Mouse (Mus musculus) CH12.LX (cell line): ENCODE results near the gene Rasa4. TPM values are rescaled to one million over a fixed set of nuclear protein-coding genes. Genes with fewer than 3 reads are reported as not detected.

Experiments
- DNase-seq: peaks from one replicate; pipeline ENCODE4 v3.0.0-alpha.2; 2013; ENCODE audit errors: extremely low read depth
- H3K27ac ChIP-seq: 2 replicates; pipeline ENCODE4 v1.5.1; 2012; ENCODE audit warnings: low read depth, mild to moderate bottlenecking, control low read depth, moderate library complexity; ENCODE audit not compliant: insufficient read depth
- H3K27me3 ChIP-seq: replicated peaks from 2 replicates; pipeline ENCODE3; 2012; ENCODE audit warnings: inconsistent platforms
- H3K36me3 ChIP-seq, 2 experiments: replicated peaks in 1 of 2; 2 replicates each; pipeline versions ENCODE3 to v1.6.1; 2012; ENCODE audit warnings: inconsistent platforms in 1 of 2, low read length in 1 of 2, mild to moderate bottlenecking in 1 of 2, mixed read lengths in 1 of 2, moderate library complexity in 1 of 2; ENCODE audit not compliant: control insufficient read depth in 1 of 2, insufficient read depth in 1 of 2
- H3K4me1 ChIP-seq, 2 experiments: 2 replicates each; pipeline ENCODE4 v1.6.1; 2012; ENCODE audit warnings: inconsistent platforms in 1 of 2, moderate library complexity in 1 of 2; ENCODE audit not compliant: insufficient read depth in 2 of 2, control insufficient read depth in 1 of 2
- H3K4me2 ChIP-seq: 2 replicates; pipeline ENCODE4 v1.6.1; 2012; ENCODE audit warnings: low read depth, mild to moderate bottlenecking, control low read depth; ENCODE audit not compliant: poor library complexity, insufficient read depth, severe bottlenecking
- H3K4me3 ChIP-seq, 3 experiments: fragments of 150-350 bp in 1 of 3; sonication (generic) in 1 of 3; replicated peaks in 1 of 3; 2 replicates each; pipeline versions ENCODE3 to v1.5.1; 2011 to 2012; ENCODE audit warnings: low read depth in 2 of 3, low read length in 2 of 3, mild to moderate bottlenecking in 2 of 3, moderate library complexity in 2 of 3, control low read depth in 1 of 3, improper control_type of control experiment in 1 of 3, inconsistent platforms in 1 of 3, mixed read lengths in 1 of 3; ENCODE audit not compliant: poor library complexity in 1 of 3
- H3K79me2 ChIP-seq: replicated peaks from 2 replicates; pipeline ENCODE4 v1.6.1; 2012; ENCODE audit warnings: mild to moderate bottlenecking, moderate library complexity; ENCODE audit not compliant: control insufficient read depth, poor library complexity, insufficient read depth, severe bottlenecking; ENCODE audit errors: extremely low read depth
- H3K9ac ChIP-seq: 2 replicates; pipeline ENCODE4 v1.6.1; 2012; ENCODE audit warnings: low read depth, mild to moderate bottlenecking, control low read depth, moderate library complexity; ENCODE audit not compliant: insufficient read depth
- H3K9me3 ChIP-seq: replicated peaks from 2 replicates; pipeline ENCODE3; 2012; ENCODE audit warnings: low read length, inconsistent platforms, mixed read lengths
- CHD1 ChIP-seq: IDR thresholded peaks from 2 replicates; pipeline ENCODE4 v1.6.1; 2012; ENCODE audit warnings: low read depth, low read length, improper control_type of control experiment, inconsistent platforms
- CHD2 ChIP-seq: IDR thresholded peaks from 2 replicates; pipeline ENCODE4 v1.6.1; 2011; ENCODE audit warnings: low read length, improper control_type of control experiment
- CTCF ChIP-seq, 2 experiments: IDR thresholded peaks in 1 of 2; conservative IDR thresholded peaks in 1 of 2; 2 replicates each; pipeline ENCODE4 v1.5.1; 2011 to 2012; ENCODE audit warnings: low read depth in 2 of 2, low read length in 2 of 2, improper control_type of control experiment in 1 of 2, inconsistent platforms in 1 of 2, mild to moderate bottlenecking in 1 of 2, moderate library complexity in 1 of 2
- ETS1 ChIP-seq: conservative IDR thresholded peaks from 2 replicates; pipeline ENCODE4 v1.6.1; 2012; ENCODE audit warnings: low read depth, mild to moderate bottlenecking, inconsistent platforms, low read length, improper control_type of control experiment, moderate library complexity
- IRF4 ChIP-seq: IDR thresholded peaks from 2 replicates; pipeline ENCODE4 v1.6.1; 2014; ENCODE audit warnings: low read depth, mild to moderate bottlenecking, inconsistent platforms, low read length, improper control_type of control experiment
- JUN ChIP-seq: IDR thresholded peaks from 2 replicates; pipeline ENCODE4 v1.6.1; 2011; ENCODE audit warnings: low read depth, mild to moderate bottlenecking, low read length, improper control_type of control experiment, moderate library complexity; ENCODE audit not compliant: insufficient read depth
- JUND ChIP-seq: conservative IDR thresholded peaks from 2 replicates; pipeline ENCODE4 v1.6.1; 2011; ENCODE audit warnings: low read depth, low read length, improper control_type of control experiment
- MAFK ChIP-seq: IDR thresholded peaks from 2 replicates; pipeline ENCODE4 v1.6.1; 2011; ENCODE audit warnings: low read length, improper control_type of control experiment; ENCODE audit not compliant: insufficient replicate concordance
- MAZ ChIP-seq: IDR thresholded peaks from 2 replicates; pipeline ENCODE4 v1.6.1; 2012; ENCODE audit warnings: low read depth, mild to moderate bottlenecking, inconsistent platforms, low read length, improper control_type of control experiment, moderate library complexity
- NELFE ChIP-seq: IDR thresholded peaks from 2 replicates; pipeline ENCODE4 v1.6.1; 2011; ENCODE audit warnings: low read depth, low read length, improper control_type of control experiment
- PAX5 ChIP-seq: IDR thresholded peaks from 2 replicates; pipeline ENCODE4 v1.6.1; 2012; ENCODE audit warnings: low read length, inconsistent platforms, mixed read lengths
- POLR2AphosphoS2 ChIP-seq: IDR thresholded peaks from 2 replicates; pipeline ENCODE4 v1.6.1; 2011; ENCODE audit warnings: low read depth, low read length, improper control_type of control experiment
- SIN3A ChIP-seq: IDR thresholded peaks from 2 replicates; pipeline ENCODE4 v1.6.1; 2012; ENCODE audit warnings: low read length, improper control_type of control experiment, inconsistent platforms
- SMC3 ChIP-seq: IDR thresholded peaks from 2 replicates; pipeline ENCODE4 v1.6.1; 2011; ENCODE audit warnings: low read depth, low read length, improper control_type of control experiment
- TBP ChIP-seq: conservative IDR thresholded peaks from 2 replicates; pipeline ENCODE4 v1.6.1; 2011; ENCODE audit warnings: low read depth, low read length, improper control_type of control experiment
- TCF12 ChIP-seq: IDR thresholded peaks from 2 replicates; pipeline ENCODE4 v1.6.1; 2014; ENCODE audit warnings: low read depth, mild to moderate bottlenecking, inconsistent platforms, low read length, improper control_type of control experiment
- USF1 ChIP-seq: IDR thresholded peaks from 2 replicates; pipeline ENCODE4 v1.6.1; 2014; ENCODE audit warnings: low read depth, mild to moderate bottlenecking, inconsistent platforms, low read length, improper control_type of control experiment
- USF2 ChIP-seq: conservative IDR thresholded peaks from 2 replicates; pipeline ENCODE4 v1.6.1; 2011; ENCODE audit warnings: low read depth, low read length, improper control_type of control experiment
- ZC3H11A ChIP-seq: IDR thresholded peaks from 2 replicates; pipeline ENCODE4 v1.6.1; 2012; ENCODE audit warnings: low read depth, mild to moderate bottlenecking, inconsistent platforms, low read length, improper control_type of control experiment
- ZMIZ1 ChIP-seq: IDR thresholded peaks from 2 replicates; pipeline ENCODE4 v1.6.1; 2012; ENCODE audit warnings: low read depth, mild to moderate bottlenecking, inconsistent platforms, low read length, improper control_type of control experiment
- dilution Hi-C: fragments of 300-500 bp; cut with MboI; formaldehyde crosslinking; loops from 2 replicates; pipeline ENCODE4 v1.14.3; 2020; ENCODE audit warnings: low sequenced_read_pairs; ENCODE audit not compliant: extremely low pct_unique_long_range_greater_than_20kb, extremely low pct_ligation_motif_present
- in situ Hi-C: fragments of 300-500 bp; cut with MboI; formaldehyde crosslinking; loops from 3 replicates; pipeline ENCODE4 v1.14.3; 2019; ENCODE audit warnings: low sequenced_read_pairs, low pct_ligation_motif_present, low pct_unique_long_range_greater_than_20kb, mixed read lengths
- polyA plus RNA-seq: library from polyadenylated mRNA; unstranded; fragments of >175 nt; gene quantifications from 2 replicates; pipeline ENCODE4 v1.2.1, GENCODE M21; 2012; ENCODE audit warnings: low read depth; ENCODE audit not compliant: insufficient read length
- total RNA-seq, 2 experiments: library from RNA; depleted of rRNA; stranded (reverse); fragments of 300-350 nt in 1 of 2; fragments of >200 nt in 1 of 2; gene quantifications; 2 replicates each; pipeline ENCODE4 v1.2.3; 2012 to 2014

Rasa4 gene
- total and polyA plus RNA-seq, 3 experiments = 0.07 to 1.3 (median 0.16) TPM

DNA sequence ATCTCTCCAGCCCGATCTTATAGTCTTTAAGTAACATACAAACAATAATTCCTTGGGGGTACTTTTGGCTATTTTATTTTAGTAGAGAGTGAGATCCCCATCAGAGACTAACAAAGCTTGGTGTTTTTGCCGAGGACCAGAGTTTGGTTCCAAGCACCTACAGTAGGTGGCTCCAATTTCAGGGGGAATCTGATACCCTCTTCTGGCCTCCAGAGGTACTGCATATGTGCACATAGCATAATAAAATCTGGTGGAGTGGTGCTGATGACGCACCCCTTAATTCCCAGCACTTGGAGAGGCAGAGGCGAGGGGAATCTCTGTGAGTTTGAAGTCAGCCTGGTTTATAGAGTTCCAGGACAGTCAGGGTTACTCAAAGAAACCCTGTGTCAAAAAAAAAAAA, 1.4 kb upstream of the Rasa4 start:
- H3K9me3 ChIP-seq = peaks cover 5% of the 10 kb centered on the region
- H3K27ac ChIP-seq = no peak overlapping the region
- no peaks in the 10 kb centered on the region for H3K36me3 ChIP-seq
- no peak for DNase-seq
- H3K4me3 ChIP-seq = no peak overlapping the region
- no peak overlapping the region for H3K4me2 ChIP-seq
- H3K27me3 ChIP-seq = peaks cover 69% of the 10 kb centered on the region
- no peaks in the 10 kb centered on the region for H3K79me2 ChIP-seq
- no peak overlapping the region for H3K9ac ChIP-seq
- TF ChIP-seq MAZ (no peak), USF1 (no peak), CTCF (conservative IDR thresholded peaks at IDR 0.05 in 1 of 2, IDR thresholded peaks at IDR 0.05 in 1 of 2; ENCODE audit: low read depth in 2 of 2, low read length in 2 of 2) (peak; percentile 18 to 49; a peak in 2 of 4 replicates), SMC3 (0 out of 2 replicates have a peak, but pooled peaks have one; percentile 10)
- peaks cover 3 to 21% of the 10 kb centered on the region in 2 experiments; a peak in 2 of 4 replicates for H3K4me1 ChIP-seq
- dilution Hi-C loops = no loop called here
- in situ Hi-C loops = loop anchor here (5.0 kb wide), 1 partner anchor 55 kb away; the partner anchor contains the start of genes Alkbh4 and Lrwd1

DNA sequence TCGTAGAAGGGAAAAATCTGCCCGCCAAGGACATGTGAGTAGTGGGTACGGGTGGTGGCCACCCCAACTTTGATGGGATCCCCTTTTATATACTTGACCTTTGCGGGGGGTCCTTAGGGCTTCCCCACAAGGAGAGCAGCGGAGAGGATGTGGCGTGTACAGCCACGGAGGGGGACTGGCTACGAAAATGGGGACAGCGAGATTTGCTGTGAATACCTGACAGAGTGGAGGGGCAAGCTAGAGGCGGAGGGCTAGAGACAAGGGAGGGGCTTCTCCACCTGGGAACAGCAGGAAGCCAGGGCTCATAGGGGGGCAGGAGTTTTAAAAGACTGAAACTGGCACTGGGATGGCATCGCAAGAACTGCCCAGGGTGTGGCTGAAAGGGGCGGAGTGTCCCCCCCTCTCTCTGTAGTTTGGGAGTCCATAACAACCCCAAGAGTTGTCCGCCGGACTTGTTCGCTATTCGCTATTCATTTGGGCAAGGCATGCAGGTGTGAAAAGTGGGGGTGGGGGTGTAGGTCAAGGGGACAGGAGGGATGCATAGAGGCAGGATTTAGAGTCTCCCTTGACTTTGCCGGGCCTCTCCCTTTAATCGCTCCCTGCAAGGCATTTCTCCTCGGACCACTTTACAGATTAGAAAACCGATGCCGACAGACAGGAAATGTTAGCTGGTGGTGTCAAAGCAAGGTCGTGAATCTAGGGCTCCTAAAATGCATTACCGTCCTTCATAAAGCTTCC, 597 bp downstream of the Rasa4 start:
- TF ChIP-seq MAFK = no peak
- TF ChIP-seq PAX5 = no peak
- TF ChIP-seq CHD2 = no peak
- no peak for TF ChIP-seq USF2
- no peak for TF ChIP-seq IRF4
- TF ChIP-seq SIN3A = no peak
- TF ChIP-seq TBP = no peak
- TF ChIP-seq USF1 = no peak
- no peak for TF ChIP-seq CTCF (conservative IDR thresholded peaks at IDR 0.05 in 1 of 2, IDR thresholded peaks at IDR 0.05 in 1 of 2; ENCODE audit: low read depth in 2 of 2, low read length in 2 of 2)
- TF ChIP-seq ZC3H11A = no peak
- TF ChIP-seq ETS1 = no peak
- no peak for TF ChIP-seq ZMIZ1
- no peak for TF ChIP-seq POLR2AphosphoS2
- TF ChIP-seq JUND = no peak
- no peak for TF ChIP-seq SMC3
- TF ChIP-seq TCF12 = no peak
- TF ChIP-seq MAZ = no peak; the same call in 1 of the 2 replicates
- TF ChIP-seq NELFE = no peak
- TF ChIP-seq JUN = no peak
- no peak for TF ChIP-seq CHD1
- no peaks in the 10 kb centered on the region for H3K79me2 ChIP-seq
- peak overlapping the region; percentile 93 for H3K4me2 ChIP-seq
- H3K9me3 ChIP-seq = peaks cover 5% of the 10 kb centered on the region
- dilution Hi-C loops (no loop called here), in situ Hi-C loops (loop anchor here (5.0 kb wide), 1 partner anchor 53 kb away; the partner anchor contains the start of genes Alkbh4 and Lrwd1)
- peak overlapping the region; percentile 51 for H3K9ac ChIP-seq
- H3K4me3 ChIP-seq = peak overlapping the region; percentile 30 to 85 (median 50)
- no peaks in the 10 kb centered on the region for H3K36me3 ChIP-seq
- peaks cover 5 to 30% of the 10 kb centered on the region in 2 experiments; a peak in 3 of 4 replicates for H3K4me1 ChIP-seq
- no peak for DNase-seq
- H3K27ac ChIP-seq = no peak overlapping the region
- H3K27me3 ChIP-seq = peaks cover 66% of the 10 kb centered on the region
